Mouse (Mus musculus) lung, postnatal 0 days (tissue): Measurements from ENCODE around the gene Bbs1.
"Not testable (repeated sequence)": the region's sequence is repeated elsewhere in the genome, so short reads cannot be mapped to it uniquely, and the experiment has no call there.

Experiments
- CTCF ChIP-seq: IDR thresholded peaks from 2 replicates; pipeline ENCODE4 v1.5.1; 2016; ENCODE audit warnings: antibody characterized with exemption, mild to moderate bottlenecking
- EP300 ChIP-seq: IDR thresholded peaks from 2 replicates; pipeline ENCODE4 v1.6.1; 2016; ENCODE audit warnings: antibody characterized with exemption, mild to moderate bottlenecking, control low read depth

- TF ChIP-seq CTCF, EP300: not testable (repeated sequence)
Observed at GRCm38 (mm10) chr19:4874613-4875012, 31.8 kb downstream of the Bbs1 start.
